Mouse (Mus musculus): ENCODE measurements around the gene Usmg5.

GRCm38 (mm10) chr19:47057684-47058083 lies 32.8 kb downstream of the Usmg5 start:
- TF ChIP-seq CTCF (IDR thresholded peaks at IDR 0.05; ENCODE audit: low read depth) (no peak), EP300 (IDR thresholded peaks at IDR 0.05; ENCODE audit: low read depth) (no peak)
